Mouse (Mus musculus): ENCODE data around the gene Gja5.
"Not testable (repeated sequence)": the region's sequence is repeated elsewhere in the genome, so short reads cannot be mapped to it uniquely, and the experiment has no call there.

The Gja5 gene

GRCm38 (mm10) chr3:97100784-97101641, 196.5 kb downstream of the Gja5 start:
- no peak for DNase-seq (ENCODE audit: low read depth, low spot score)

GRCm38 (mm10) chr3:97103946-97104345, 199.5 kb downstream of the Gja5 start:
- not testable (repeated sequence) for DNase-seq (ENCODE audit: low read depth, low spot score)

GRCm38 (mm10) chr3:97104696-97105430, 200.4 kb downstream of the Gja5 start:
- DNase-seq (ENCODE audit: low read depth, low spot score): no peak

GRCm38 (mm10) chr3:97117511-97117910, 213.0 kb downstream of the Gja5 start:
- DNase-seq (ENCODE audit: low read depth, low spot score): no peak

- peak; percentile 20 for DNase-seq (ENCODE audit: low read depth, low spot score)
Observed at GRCm38 (mm10) chr3:97118313-97118712, 213.8 kb downstream of the Gja5 start.

GRCm38 (mm10) chr3:97124193-97124592, 219.7 kb downstream of the Gja5 start:
- DNase-seq (ENCODE audit: low read depth, low spot score): no peak
